Mouse (Mus musculus) layer of hippocampus, postnatal 10 days (tissue): Measurements from ENCODE around the gene Gm10273. TPM values are rescaled to one million over a fixed set of nuclear protein-coding genes. Genes with fewer than 3 reads are reported as not detected.

Source experiments
- DNase-seq, 2 experiments: peaks; one replicate each; pipeline ENCODE4 v3.0.0; 2021; ENCODE audit warnings: low spot score in 2 of 2
- total RNA-seq, 2 experiments: library from RNA; stranded (reverse); gene quantifications; 2 replicates each; pipeline ENCODE4 v1.2.3; 2021

The Gm10273 gene
- total RNA-seq, 2 experiments from 2014 or later = 22.8 to 27.2 TPM

DNA sequence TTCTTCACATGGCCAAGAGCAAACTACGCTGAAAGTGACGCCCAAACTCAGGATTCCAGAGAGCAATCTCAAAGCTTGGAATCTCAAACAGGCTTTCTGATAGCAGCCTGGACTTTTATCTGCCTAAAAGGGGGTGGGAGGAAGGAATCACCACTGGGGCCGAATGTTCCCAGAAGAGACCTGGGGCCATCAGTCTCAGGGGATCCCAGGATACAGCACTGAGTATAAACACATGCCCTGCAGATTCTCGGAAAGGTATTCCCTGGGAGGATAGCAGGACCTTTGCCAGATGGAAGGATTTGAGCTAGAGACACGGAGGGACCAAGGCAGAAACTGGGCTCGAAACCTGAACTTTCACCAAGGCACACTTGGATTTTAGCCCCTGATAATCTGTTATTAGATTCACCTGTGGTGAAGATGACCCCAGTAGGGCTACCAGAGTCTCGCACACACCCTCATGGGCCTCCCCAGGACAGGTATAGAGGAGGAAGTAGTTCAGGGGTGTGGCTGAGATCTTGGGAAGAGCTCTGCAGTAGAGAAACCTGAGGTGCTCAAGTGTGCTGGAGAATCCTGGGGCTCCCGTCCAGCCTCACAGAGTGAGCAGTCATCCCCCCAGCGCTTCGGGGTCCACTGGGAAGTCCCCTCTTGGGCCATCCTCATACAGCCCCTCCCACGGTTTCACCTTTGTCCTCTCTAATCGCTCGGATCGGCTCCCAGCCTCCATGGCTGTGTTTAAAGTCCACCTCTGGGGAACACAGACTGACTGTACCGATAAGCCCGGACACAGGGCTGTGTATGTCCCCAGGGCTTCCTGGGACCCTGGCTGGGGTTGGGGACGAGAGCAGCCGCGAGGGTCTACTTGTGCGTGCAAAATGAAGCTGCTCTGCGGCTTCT, 7.7 kb downstream of the Gm10273 start, which contains the start of gene Pla2g12b:
TSS of gene Pla2g12b (plus strand) at position 762 of the 894 bp plus-strand sequence.
- no peak for DNase-seq

DNA sequence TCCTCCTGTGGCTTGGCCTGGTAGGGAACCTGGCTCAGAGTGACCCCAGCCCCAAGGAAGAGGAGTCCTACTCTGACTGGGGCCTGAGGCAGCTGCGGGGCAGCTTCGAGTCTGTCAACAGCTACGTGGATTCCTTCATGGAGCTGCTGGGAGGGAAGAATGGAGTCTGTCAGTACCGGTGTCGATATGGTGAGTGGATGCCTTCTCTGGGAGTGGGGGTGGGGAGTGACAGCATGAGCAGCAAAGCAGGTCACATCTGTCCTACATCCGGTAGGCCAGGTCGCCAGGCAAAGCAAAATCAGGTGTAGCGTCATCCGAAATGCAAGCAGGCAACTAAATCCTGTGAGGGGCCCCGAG, 8.3 kb downstream of the Gm10273 start:
- no peak for DNase-seq

DNA sequence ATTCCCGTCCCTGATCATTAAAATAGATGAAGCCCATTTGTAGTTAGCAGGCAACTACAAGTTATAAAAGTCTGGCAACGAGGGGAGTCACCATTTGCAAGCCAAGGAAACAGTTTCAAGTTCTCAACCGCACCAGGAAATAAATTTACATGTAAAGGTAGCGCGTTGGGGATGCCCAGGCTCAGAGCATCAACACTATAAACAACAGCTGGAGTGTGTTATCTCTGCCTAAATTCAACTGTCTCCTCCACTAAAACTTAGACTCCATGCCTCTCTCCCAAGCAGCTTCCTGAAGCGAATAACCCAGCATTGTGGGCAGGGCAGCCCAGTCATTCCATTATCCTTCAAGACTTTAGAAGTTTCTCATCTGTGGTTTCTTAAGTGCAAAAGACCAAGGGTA, 13.1 kb downstream of the Gm10273 start:
- DNase-seq = no peak

DNA sequence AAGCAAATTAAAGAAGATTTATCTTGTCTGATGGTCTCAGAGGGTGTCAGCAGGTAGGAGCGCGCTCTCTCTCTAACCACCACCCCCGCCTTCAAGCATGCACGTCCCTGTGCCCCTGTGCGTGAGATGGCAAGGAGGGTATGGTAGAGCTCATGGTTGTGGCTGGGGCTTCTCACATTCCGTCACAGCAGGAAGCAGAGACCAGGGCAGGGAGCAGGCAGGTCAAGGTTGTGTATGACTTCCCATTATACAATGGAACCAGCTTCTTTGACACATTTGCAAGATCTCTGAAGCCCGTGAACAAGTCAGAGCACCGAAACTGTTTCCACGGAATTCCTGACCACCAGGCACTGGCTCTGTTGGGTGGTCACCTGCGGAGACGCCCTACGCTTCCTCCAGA, 14.8 kb downstream of the Gm10273 start:
- DNase-seq = no peak

DNA sequence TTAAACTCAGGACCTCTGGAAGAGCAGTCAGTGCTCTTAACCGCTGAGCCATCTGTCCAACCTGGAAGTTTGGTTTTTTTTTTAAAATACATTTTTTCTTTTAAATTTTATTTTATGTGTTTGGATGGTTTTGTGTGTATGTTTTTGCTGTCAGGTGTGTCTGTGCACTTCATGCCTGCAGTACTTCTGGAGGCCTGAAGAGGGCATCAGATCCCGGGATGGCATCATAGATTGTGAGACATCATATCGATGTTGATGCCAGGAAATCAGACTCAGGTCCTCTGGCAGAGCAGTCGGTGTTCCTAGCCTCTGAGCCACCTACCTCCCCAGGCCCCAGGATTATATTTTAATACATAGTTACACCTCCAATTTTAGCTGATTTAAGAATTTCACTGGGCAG, 18.3 kb downstream of the Gm10273 start:
- no peak for DNase-seq

DNA sequence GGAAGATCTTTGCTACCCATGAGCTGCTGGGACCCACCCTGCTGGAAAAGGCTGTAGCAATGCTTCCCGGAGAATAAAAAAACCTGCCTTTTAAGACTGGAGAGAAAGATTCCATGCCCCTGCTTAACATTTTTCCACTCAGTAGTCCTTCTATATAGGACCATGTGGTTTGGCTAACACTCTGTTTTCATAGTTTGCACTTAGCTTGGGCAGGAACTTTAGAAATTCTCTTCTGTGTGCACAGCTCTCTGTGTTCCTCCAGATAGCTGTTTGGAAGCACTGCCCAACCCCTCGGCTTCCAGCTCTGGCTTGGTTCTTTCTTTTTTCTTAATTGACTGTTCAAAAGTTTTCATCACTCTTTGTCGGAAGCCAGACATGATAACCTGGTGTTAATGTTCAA, 21.2 kb downstream of the Gm10273 start:
- DNase-seq = no peak

DNA sequence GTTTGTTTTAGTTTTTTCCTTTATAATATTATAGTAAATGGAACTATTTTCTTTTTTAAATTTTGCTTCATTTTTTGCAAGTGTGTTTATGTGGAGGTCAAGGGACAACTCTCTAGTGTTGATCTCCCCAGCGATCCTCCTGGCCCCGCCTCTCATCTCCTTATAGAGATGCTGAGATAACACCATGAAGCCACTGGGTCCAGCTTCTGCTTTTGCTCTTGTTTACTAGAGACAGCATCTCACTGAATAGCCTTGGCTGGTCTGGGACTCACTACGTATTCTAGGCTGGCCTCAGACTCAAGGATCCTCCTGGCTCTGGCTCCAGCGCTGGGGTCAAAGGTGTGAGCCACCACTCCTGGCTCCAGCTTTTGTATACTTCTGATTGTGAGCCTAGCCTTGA, 24.1 kb downstream of the Gm10273 start:
- DNase-seq = no peak

DNA sequence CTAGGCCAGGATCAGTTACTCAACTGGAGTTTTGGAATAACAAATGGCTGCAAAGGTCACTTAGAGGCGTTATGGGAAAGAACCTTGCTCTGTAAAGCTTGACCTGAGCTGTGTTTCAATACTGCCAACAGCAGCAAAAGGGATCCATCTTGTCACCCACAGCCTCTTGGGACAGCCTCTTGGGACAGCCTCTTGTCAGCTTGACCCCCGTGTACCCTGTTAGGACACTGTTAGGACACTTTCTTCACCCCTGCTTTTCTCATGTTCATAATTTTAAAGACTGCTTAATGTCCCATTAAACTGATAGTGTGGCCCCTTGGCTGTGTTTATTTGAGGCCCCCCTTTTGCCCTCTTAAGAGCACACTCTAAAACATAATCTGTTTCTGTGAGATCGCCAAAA, 29.0 kb downstream of the Gm10273 start:
- DNase-seq = no peak

DNA sequence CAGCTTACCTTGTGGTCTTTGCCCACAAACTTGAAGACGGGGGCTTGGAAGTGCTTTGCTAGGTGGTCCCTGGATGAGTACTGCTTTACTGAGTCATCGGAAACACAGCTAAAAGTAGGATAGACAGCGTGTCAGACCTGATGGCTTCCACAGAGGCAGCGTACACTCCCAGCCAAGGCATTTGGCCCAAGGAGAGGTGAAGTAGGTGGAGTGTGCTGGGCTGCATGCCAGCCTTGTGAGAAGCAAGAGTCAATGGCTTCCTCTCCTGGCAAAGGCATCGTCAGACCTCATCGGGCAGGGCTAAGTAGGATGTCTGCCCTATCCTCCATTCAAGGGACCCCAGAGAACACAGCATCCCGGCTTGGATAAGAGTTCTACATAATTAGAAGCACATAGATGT, 29.9 kb downstream of the Gm10273 start:
- DNase-seq = no peak

DNA sequence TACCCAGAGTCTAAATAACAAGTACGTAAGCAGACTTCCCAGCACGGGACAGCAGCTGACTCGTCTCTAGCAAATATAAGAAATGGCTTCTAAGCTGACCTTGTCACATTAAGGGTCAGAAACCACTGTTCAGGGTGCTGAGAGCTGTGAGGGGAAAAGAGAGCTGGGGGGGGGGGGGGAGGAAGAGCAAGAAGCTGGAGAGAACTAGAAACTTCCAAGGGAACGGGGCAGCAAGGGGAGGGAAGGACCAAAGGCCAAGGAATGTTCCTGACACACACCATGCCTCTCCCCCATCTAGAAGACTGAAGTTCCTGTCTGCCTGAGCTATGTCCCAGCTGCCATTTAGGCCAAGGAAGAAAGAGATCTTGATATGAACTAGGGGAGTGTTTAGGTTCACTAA, 30.9 kb downstream of the Gm10273 start:
- DNase-seq = no peak

DNA sequence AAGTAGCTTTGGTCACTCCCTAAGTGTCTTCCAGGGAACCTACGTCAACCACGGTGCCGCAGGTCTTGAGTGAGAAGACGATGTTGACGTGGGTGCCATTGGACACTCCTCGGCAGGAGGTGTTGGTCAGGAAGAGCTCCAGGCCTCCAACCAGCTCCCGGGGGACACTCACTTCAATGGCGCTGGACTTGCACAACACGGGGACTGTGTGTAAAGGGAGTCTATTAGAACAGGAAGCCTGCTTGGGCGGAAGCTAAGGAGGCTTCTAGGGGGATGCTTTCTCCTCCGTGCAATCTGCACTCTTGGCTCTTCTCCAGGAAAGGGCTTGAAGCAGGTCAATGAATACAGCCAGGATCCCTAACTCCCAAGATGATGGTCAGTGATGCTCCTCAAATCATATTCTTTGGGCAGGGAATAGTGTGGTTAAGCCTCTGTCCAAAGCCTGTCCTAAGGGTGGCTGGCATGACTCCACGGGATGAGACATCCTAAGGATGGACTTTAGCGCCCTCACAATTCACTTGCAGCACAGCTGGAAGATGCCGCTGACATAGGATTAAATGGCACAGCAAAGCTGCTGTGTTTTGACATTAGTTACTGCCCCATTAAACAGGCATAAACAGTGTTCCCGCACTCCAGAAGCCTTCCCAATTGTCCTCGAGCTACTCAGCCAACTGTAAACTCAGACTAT, 34.2 kb downstream of the Gm10273 start:
- no peak for DNase-seq

DNA sequence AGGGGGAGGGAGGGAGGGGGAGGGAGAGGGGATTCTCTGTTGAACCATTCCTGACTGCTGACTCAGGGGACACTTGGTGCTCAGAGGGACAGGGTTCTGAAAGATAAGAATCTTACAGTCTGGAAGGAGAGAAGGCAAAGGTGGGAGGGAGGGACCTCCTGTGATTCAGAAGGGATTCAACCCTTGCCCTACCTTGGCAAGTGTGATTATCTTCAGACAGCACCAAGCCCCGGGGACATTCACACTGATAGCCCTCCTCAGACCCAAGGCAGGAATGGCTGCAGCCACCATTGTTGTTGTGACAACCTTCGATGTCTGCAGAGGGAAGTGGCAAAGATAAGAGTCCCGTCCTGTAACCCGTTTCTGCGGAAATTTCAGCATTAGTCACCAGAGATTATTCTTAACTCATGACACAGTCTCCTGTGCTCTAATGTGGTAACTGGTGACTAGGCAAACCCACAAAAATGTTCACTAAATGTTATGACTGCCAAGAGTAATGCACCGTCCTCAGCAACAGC, 35.3 kb downstream of the Gm10273 start:
- no peak for DNase-seq

DNA sequence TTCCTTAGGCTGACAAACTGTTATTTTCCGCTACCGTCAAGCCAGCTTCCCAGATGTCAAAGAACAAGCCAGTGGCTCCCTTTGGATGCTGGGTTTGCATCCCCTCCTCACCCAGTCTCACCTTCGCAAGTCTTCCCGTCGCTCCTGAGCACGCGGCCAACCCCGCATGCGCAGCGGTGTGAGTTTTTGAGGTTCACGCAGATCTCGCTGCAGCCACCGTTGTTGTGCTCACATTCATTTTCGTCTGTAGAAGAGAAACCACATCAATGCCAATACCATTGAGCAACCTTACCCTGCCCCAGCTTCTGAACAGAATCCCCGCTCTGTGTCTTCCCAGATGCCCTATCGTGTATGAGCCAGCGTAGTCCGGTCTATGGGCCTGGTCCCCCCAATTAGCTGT, 40.3 kb downstream of the Gm10273 start:
- no peak for DNase-seq

DNA sequence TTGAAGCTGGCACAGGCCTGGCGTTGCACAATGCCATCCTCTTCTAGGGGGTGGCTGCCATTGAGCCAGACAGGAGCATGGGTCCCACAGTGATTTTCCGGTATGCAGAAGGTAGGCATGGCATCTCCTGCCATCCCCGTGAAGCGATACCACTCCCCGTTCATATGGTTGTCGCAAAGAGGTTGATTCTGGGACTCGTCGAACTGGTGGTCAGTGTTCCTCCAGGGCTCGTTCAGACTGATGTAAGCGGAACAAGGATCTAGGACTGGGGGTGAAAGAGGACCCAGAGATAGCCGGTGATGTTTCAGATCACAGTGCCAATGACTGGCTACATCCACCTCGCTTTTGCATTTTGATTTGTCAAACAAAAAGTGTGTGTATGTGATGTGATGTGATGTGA, 43.2 kb downstream of the Gm10273 start:
- no peak for DNase-seq

DNA sequence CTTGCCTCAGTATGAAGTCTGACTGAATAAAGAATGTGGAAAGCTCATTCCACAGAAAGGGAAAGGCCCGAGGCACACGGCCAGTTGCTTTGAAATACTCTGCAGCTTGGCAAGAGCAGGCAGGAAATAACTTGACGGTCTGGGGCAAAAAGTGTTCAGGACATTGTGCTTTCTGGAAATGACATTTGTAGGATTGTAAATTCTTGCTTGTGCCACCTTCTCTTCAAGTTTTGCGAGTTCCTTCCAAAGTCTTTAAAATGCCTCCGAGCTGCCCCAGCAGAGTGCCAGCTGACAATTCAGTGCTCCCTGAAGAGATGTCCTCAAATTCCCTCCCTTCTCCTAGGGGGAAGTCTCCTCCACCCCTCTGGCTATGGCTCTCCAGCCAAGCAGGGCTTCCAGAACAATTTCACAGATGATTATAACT, 44.1 kb downstream of the Gm10273 start:
- no peak for DNase-seq

DNA sequence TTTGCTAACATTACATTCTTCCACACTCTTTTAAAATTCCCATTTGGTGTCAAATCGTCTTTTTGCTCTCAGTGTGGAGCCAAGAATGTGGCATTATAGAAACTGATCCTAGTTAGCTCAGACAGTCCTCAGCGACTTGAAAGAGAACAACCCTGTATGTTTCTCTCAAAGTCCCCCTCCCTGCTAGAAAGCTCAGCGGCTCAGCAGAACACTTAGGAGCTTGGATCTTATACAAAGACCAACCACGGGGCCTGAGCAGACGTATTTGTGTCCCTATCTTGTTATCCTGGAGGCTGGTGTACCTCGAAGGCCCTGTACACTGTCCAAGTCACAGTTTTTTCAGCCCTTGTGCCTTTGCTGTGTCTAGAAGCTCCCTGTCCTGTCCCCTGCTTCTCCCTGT, 44.7 kb downstream of the Gm10273 start:
- no peak for DNase-seq

DNA sequence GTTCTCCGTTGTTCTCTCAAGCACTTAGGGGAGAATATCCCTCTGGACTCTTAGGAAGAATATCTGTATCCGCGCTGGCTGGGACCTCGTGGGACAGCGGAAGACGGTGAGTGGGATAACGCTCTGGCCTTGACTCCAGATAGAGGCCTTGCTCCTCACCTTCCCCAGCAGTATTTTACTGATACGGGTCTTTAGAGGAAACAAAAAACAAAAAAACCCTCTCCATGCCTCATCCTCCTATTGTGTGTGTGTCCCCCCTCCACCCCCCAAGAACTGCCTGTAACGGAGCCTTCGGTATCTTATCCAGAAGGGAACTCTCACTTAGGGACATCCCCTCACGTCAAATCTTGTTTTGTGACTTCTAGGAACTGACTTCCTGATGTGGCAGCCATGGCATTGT, 46.3 kb downstream of the Gm10273 start, which contains the start of gene Oit3:
TSS of gene Oit3 (minus strand) at position 44 of the 400 bp plus-strand sequence.
- no peak for DNase-seq

DNA sequence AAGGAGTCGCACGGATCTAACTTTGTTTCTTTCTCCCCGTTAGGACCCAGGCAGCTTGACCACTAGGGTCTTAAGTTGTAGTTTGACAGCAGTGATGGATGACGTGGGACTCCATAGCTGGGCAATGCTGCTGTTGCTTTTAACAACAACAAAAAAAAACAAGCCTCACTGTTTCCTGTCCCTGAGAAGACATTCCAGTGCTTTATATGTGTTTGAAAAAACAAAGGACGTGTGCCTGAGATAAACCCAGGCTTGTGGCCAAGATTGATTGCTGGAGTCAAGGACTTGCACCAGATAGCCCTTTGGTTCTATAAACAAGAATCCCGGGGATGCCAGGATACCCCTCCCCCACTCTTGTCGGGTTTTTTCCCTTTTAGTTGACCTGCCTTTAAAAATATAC, 47.8 kb downstream of the Gm10273 start:
- no peak for DNase-seq

DNA sequence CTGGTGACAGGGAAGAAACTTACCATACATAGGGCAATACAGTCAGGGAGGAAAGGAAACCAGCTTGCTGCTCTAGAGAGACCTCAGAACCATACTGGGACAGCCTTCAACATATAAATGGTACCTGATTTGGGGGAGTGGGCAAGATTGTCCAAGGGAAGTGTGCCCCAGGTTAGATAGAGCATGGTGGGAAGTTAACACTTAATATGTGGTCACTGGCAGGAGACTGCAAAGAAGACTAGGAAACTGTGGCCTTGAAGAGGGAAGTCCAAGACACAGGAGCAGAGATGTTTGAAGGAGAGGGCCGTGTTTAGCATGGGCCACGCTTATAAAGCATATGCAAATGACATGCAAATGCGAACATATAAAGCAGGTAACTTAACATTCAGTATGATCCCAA, 48.7 kb downstream of the Gm10273 start:
- DNase-seq = no peak

DNA sequence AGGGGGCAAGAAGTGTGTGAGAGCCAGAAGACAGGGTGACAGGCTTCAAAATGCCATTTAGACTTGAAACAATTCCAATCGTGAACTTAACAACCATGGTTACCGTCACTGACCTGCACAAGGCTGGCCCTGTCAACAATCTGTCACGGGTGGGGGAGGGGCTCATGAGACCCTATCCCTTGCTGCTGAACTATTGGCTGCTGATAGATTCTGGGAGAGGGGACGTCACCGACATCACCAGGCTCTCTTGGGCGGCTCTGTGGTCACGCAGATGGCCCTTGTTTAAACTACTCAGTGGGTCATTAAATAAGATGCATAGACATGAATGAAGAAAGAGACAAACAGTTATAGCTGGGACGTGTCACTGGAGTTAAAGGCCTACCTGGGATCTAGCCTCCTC, 49.2 kb downstream of the Gm10273 start:
- no peak for DNase-seq
